Mouse (Mus musculus): ENCODE data around the gene Pole3. TPM values are rescaled to one million over a fixed set of nuclear protein-coding genes. Genes with fewer than 3 reads are reported as not detected.

Gene Pole3
- total RNA-seq, 2 experiments from 2014 or later, result 15.5 to 18.5 TPM

DNA sequence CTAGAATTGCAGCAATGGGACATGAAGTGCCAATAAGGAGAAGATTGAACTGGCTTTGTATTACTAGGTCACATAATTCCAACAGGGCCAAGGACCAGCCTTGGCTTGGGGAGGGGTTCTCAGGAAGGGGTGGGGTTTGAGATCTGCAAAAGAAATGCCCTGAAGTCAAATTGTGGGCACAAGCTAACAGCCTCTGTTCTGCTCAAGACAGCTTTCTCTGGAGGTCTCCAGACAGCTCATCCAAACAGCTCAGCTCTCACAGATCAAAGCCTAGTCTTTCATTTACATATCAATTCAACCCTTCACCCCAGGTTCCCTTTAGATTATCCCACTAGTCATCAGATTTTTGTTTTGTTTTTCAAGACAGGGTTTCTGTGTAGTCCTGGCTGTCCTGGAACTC, 19.9 kb upstream of the Pole3 start:
- Histone ChIP-seq H3K27ac (no peak overlapping the region), H3K4me3 (no peak overlapping the region)
- TF ChIP-seq CTCF (IDR thresholded peaks at IDR 0.05), result no peak
- intact Hi-C loops (cut with DNase I), result no loop called here
- DNase-seq, result no peak

DNA sequence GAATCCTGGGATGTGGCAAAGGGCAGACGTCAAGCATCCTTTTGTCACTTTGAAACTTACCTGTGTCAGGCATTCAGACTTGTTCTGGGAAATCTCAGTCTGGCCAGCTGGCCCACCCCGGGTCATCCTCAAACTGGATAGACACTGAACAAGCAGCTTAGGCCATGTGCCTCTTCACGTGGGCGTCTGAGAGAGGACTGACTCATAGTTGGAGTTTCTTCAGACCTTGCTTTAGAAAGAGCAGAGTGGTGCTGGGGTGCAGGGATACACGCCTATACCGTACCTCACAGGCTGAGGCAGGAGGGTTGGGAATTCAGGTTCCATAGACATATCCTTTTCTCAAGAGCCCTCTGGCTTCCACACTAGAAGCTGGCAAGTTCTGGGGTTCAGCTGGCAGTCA, 18.9 kb upstream of the Pole3 start:
- Histone ChIP-seq H3K4me3 (no peak overlapping the region), H3K27ac (no peak overlapping the region)
- intact Hi-C loops (cut with DNase I), result no loop called here
- no peak for TF ChIP-seq CTCF (IDR thresholded peaks at IDR 0.05)
- no peak for DNase-seq

DNA sequence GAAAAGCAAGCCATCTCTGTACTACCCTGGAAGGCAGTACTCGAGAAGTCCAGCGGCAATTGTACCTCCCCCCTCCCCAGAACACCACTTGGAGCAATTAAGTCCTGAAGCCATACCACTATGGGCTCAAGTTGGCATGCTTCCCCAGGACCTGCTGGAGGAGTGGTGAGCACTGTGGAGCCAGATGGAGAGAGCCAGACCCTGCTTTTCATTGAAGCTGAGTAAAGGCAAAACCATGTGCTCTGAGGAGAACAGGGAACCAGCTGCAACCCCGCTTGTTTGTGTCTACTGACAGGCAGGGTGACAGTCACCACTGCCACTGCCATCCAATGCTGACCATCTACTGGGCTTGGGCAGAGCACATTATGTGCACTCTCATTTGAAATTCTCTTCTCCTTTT, 16.9 kb upstream of the Pole3 start:
- TF ChIP-seq CTCF (IDR thresholded peaks at IDR 0.05), result no peak
- intact Hi-C loops (cut with DNase I), result no loop called here
- no peak overlapping the region for H3K27ac ChIP-seq
- no peak overlapping the region for H3K4me3 ChIP-seq
- DNase-seq, result no peak

DNA sequence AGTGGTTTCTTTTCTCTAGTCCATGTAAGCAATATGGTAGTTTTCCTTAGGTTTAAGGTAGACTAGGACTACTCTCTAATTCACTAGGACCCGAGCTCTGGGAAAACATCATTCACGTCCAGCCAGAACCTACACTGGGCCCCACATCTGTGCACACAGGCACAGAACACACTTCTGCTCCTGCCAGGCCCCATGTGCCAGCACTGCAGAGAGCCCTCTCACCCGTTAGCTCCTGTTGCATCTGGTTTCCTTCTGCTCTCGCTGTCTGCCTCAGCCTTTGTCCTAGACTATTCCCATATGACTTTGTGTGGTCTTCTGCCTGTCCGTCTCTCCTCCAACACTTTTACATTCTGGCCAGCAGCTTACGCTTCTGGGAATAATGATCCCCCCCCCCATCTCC, 8.9 kb upstream of the Pole3 start:
- Histone ChIP-seq H3K4me3 (no peak overlapping the region), H3K27ac (no peak overlapping the region)
- no peak for DNase-seq
- intact Hi-C loops (cut with DNase I), result no loop called here
- no peak for TF ChIP-seq CTCF (IDR thresholded peaks at IDR 0.05)

DNA sequence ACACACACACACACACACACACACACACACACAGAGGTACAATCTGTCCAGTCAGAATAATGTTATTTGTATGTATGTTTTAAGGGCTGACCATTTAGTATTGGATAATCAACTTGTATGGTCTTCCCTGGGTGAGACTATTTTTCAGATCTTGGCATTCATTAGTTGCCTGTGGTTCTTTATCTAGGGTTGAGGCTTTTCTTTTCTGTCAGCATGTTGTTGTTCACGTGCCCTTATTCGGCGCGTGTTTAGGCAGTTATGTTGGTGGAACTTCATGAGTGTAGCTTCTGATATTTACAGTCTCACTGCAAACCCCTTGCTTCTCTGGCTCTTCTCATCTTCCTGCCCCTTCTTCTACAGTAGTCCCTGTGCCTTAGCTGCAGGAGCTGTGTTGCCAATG, 2.8 kb upstream of the Pole3 start:
- intact Hi-C loops (cut with DNase I), result no loop called here
- no peak for DNase-seq
- no peak for TF ChIP-seq CTCF (IDR thresholded peaks at IDR 0.05)
- H3K4me3 ChIP-seq, result no peak overlapping the region
- H3K27ac ChIP-seq, result no peak overlapping the region

DNA sequence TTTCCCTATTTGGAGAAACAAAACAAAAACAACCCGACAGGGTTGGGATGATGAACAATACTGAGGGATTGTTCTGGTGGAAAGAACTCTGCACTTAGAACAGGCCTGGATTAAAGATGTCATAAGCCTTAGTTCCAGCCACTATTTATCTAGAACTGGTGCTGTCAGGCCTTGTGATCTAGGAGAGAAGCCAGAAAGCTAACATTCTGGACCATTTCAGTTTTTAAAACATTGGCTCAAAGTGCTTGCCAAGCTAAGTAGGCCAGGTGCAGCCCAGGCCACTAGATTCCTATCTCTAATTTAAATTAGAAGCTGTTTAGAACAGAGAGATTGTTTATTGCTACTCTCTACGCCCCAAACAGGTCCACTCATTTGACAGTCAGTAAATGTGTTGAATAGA, 1.4 kb upstream of the Pole3 start:
- TF ChIP-seq CTCF (IDR thresholded peaks at IDR 0.05), result no peak
- DNase-seq, result no peak
- intact Hi-C loops (cut with DNase I), result no loop called here
- no peak overlapping the region for H3K27ac ChIP-seq
- H3K4me3 ChIP-seq, result no peak overlapping the region

DNA sequence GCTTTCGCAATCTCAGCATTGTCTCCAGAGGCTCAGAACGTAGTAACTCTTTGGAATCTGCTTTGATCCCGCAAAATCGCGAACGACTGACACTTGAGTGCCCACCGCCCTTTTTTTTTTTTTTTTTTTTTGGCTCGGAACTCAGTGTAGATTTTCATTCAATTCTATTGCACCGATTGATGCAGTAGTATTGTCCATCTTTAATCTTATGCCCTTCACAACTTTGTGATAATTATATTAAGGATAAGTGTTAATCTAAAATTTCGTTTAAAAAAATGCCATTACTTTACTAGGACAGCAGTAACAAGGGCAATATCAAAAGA, 582 bp upstream of the Pole3 start:
- Histone ChIP-seq H3K27ac (peak overlapping the region; percentile 97; the same call in 1 of the 2 replicates), H3K4me3 (peak overlapping the region; percentile 95)
- no peak for DNase-seq
- intact Hi-C loops (cut with DNase I), result no loop called here
- no peak for TF ChIP-seq CTCF (IDR thresholded peaks at IDR 0.05)

DNA sequence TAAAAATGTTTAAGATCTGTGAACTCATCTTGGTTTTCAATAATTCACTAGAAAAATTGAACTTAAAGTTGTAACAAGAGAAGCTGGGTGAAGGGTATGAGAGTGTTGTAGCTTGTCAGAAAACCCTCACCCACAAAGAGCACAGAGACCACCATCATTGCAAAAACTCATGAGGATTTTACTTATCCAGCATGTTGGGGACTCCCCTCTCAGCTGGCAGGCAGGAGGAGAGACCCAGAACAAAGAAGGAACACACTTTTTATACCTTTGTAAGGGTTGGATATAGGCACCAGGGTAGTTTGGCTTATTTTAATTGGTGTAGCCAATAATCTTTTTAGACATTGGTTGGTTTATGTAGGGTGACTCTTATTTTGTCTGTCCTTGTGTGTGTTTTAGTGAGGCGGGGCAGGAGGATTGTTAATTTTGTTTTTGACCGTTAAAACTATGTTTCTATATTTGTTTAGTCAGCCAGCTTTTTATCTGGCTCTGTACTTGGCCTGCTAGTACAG, 3.9 kb downstream of the Pole3 start:
- H3K4me3 ChIP-seq, result no peak overlapping the region
- peak overlapping the region; percentile 95; the same call in 1 of the 2 replicates for H3K27ac ChIP-seq
- intact Hi-C loops (cut with DNase I), result loop anchor here (5.0 kb wide), 1 partner anchor 114 kb away; the partner anchor contains the start of genes Cdc26 and Prpf4
- no peak for DNase-seq
- no peak for TF ChIP-seq CTCF (IDR thresholded peaks at IDR 0.05)

DNA sequence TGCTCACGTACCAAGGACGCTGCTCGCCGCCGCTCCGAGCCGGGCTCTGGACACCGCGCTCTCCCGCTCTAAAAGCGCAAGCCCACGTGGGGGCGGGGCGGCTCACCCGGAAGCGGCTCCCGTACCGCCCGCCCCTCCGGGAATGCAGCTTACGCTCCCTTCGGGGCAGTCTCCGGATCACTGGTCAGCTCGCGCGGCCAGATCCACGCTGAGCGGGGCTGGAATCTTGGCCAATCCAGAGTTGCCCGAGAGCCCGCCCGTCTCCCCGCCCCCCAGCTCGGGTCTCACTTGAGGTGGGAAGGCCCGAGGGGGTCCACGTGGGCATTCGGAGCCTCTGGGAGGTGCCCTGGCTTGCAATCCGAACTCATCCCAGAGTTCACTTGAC, 5.0 kb downstream of the Pole3 start, which contains the start of gene Alad:
Gene Alad (minus strand): TSS at position 70 of the 385 bp plus-strand sequence.
- H3K4me3 ChIP-seq, result peak within 1 kb of the TSS; percentile 85
- intact Hi-C loops (cut with DNase I), result loop anchor here (5.0 kb wide), 1 partner anchor 113 kb away; the partner anchor contains the start of genes Cdc26 and Prpf4
- no peak for TF ChIP-seq CTCF (IDR thresholded peaks at IDR 0.05)
- H3K27ac ChIP-seq, result peak within 1 kb of the TSS; percentile 95
- peak; percentile 93 for DNase-seq

DNA sequence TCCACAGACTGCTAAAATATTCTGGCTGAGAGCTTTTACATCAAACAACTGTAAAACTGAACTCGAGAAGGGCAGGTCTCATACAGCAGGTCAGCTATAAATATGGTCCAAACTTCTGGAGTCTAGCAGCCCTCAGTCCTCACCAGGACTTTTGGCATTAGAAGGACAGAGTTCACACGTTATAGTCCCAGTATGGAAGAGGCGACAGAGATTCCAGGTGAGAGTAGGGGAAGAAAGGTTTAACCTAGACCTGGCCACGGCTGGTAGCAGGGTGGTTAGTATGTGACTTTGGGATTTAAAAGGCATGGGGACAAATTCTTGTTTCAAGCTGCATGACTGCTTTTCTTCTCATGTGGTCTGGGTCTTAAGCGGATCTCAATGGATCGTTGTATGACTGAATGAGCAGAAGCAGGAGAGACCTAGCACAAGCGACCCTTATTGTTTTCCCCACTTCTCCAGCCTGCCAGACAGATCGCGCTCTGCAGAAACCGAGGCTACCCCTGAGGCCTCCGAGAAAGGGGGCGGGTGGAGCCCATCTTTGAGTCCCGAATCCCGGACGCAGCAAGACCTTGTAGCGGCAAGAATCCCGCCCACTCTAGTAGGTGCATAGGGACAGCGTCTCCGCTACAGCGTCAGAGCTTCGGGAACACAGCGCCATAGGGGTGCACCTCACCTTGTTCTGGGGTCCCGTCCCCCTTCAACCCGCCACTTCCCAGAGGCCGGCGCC, 5.6 kb downstream of the Pole3 start:
- intact Hi-C loops (cut with DNase I), result no loop called here
- peak overlapping the region; percentile 85 for H3K4me3 ChIP-seq
- TF ChIP-seq CTCF (IDR thresholded peaks at IDR 0.05), result no peak
- H3K27ac ChIP-seq, result peak overlapping the region; percentile 95
- DNase-seq, result no peak

DNA sequence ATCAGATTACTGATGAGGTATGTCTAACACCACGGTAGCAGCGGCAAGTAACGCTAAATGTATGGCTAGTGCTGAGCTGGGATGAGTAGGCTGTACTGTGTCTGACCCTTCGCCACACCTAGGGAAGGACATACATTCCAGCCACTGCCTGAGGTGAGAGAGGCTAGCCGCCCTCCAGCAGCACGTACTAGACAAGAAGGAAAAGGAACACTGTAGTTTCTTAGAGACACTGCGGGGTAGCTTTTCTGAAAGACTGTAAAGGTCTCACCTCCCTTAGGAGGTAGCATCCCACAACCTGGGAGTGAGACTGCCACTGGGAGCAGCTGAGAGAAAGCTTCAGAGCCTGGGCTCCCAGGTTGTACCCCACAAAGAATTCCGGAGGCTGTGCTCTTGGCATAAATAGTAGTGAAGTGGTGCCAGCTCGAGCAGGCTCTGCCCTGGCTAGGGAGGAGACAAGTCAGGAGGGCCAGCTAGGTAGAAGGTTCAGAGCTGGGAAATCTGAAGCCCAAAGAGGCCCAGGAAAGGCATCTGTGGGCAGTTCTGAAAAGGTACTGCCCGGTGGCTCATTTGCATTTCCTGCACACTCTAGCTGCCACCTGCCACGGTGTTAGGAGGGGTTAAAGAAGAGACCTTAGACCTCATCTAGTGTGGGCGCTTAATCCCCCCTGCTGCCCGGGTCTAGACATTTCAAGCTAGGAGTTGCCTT, 6.3 kb downstream of the Pole3 start:
- H3K4me3 ChIP-seq, result peak overlapping the region; percentile 85
- DNase-seq, result peak; percentile 50
- intact Hi-C loops (cut with DNase I), result no loop called here
- TF ChIP-seq CTCF (IDR thresholded peaks at IDR 0.05), result no peak
- peak overlapping the region; percentile 95 for H3K27ac ChIP-seq

DNA sequence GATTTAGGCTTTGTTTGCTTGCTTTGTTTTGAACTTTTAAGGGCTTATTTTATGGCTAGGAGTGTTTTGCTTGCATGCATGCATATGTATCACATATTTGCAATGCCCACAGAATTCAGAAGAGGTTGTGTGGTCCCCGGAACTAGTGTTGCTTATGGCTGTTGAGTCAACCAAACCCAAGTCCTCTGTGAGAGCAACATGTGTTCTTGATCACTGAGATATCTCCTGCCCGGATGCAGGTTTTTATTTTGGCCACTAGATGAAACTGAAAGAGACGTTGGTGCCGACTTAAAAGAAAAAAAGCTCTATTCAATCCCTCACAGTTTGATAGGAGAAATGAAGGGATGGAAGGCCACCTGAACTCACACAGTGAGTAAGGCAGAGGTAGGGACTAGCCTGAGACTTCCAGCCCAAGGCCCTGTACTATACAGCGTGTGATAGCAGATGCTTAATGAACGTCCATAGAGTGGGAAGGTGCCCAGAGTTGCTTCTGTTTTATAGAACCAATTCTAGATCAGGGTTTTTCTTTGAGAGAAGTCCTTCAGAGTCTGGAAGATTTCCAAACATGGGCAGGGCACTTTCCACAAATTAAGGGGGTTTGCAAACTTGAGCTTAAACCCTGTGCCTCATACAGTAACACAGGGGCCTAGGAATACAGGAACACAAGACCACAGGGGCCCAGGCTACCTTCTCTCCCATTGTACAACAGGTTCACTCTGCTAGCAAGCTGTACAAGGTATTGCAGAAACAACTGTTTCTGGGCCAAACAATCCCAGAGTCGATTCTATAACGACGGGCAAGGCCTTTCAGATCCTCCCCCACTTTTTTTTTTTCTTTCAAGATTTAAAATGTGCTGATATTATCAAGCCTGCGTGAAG, 7.1 kb downstream of the Pole3 start:
- Histone ChIP-seq H3K27ac (peak overlapping the region; percentile 95; the same call in 1 of the 2 replicates), H3K4me3 (no peak overlapping the region)
- TF ChIP-seq CTCF (IDR thresholded peaks at IDR 0.05), result no peak
- intact Hi-C loops (cut with DNase I), result no loop called here
- no peak for DNase-seq

Measured in gastrocnemius, adult 2 months (tissue).